Mouse (Mus musculus) lung, postnatal 0 days (tissue): ENCODE measurements around the gene Itgav.

ENCODE experiments used
- CTCF ChIP-seq: IDR thresholded peaks from 2 replicates; pipeline ENCODE4 v1.5.1; 2016; ENCODE audit warnings: antibody characterized with exemption, mild to moderate bottlenecking
- EP300 ChIP-seq: IDR thresholded peaks from 2 replicates; pipeline ENCODE4 v1.6.1; 2016; ENCODE audit warnings: antibody characterized with exemption, mild to moderate bottlenecking, control low read depth

DNA sequence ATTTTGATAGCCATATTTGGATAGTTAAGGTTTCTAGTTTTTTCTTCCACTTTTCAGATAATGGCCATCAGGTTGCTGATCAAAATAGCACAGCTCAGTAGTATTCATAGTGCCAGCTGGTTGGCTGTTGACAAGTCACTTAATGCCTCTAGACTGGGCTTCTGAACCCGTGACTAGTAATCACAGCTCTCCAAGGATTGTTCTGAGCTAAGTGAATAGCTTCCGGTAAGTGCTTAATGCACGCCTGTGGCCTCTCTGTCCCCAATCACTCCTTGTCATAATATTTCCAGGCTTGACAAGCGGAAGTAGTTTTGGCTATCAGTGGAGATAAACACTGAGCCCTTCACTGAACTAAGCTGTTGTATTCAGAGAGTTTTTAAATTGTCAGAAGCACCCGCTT is 35.5 kb downstream of the Itgav start:
- TF ChIP-seq CTCF (no peak), EP300 (peak; percentile 5; the same call in 1 of the 2 replicates)
